Mouse (Mus musculus) CD8-positive naive resting alpha-beta T cell, adult 2 months (primary cell): ENCODE measurements around the gene Xpo5.

Source experiments
- DNase-seq, 2 experiments: peaks; one replicate each; pipeline ENCODE4 v3.0.0; 2022; ENCODE audit warnings: low read depth in 2 of 2, low spot score in 2 of 2

Xpo5 gene

DNA sequence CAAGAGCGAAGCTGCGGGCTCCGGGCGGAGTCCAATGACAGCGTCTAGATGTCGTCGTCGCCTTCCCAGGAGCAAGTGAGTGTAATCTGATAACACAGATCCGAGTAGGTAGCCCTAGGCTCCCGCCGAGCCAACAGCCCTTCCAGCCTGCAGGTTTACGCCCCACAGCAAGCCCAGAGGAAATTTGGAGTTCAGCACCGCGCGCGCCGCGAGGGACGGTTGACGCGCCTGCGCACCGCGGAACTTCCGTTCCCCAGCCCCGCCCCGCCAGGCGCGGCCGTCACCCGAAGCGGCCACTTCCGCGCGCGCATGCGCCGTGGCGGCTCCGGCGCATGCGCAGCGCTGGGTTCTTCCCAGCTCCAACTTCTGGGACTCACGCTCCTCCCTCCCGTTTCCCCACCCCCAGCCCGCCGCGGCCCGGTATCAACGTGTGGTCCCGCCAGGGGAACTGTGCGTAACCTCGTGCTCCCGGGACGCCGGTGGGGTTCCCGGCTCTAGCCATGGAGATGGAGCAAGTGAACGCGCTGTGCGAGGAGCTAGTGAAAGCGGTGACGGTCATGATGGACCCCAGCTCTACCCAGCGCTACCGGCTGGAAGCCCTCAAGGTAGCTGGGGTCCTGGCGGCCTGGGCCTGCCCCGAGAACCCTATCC lies at the start of gene Xpo5, which contains the start of gene Polh:
Gene Xpo5 (plus strand): TSS at position 362 of the 651 bp plus-strand sequence.
Gene Polh (minus strand): TSS at position 225 of the 651 bp plus-strand sequence.
- peak; percentile 91 for DNase-seq

- DNase-seq = peak; percentile 72 to 80
These were observed 49.5 kb upstream of the Xpo5 start, which contains the start of gene Mad2l1bp for GRCm38 (mm10) chr17:46152847-46153782. Gene Mad2l1bp, minus strand, starts transcription at chr17:46153553.

- no peak for DNase-seq
These were observed 48.2 kb upstream of the Xpo5 start for GRCm38 (mm10) chr17:46154336-46154735.

GRCm38 (mm10) chr17:46156680-46157079 lies 45.9 kb upstream of the Xpo5 start:
- DNase-seq = no peak

- DNase-seq = no peak
These were observed 45.5 kb upstream of the Xpo5 start for GRCm38 (mm10) chr17:46157131-46157530.

DNA sequence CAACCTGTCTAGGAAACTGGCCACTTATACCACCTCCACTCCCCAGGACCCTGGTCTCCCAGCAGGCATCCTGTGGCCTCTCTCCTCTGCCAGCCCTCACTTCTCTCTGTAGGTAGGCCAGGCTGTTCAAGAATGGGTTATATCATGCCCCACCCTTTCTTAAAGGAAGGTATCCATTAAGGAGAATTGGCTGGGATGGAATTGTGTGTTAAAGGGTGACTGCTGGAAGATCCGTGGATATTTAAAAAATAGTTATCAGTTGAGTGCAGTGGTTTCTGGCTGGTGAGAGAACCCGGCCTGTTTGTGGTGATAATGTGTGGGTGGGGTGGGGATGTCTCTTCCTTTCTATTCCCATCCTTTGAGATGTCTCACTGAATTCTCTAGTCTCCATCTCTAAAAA lies 43.3 kb upstream of the Xpo5 start:
- DNase-seq = no peak

DNA sequence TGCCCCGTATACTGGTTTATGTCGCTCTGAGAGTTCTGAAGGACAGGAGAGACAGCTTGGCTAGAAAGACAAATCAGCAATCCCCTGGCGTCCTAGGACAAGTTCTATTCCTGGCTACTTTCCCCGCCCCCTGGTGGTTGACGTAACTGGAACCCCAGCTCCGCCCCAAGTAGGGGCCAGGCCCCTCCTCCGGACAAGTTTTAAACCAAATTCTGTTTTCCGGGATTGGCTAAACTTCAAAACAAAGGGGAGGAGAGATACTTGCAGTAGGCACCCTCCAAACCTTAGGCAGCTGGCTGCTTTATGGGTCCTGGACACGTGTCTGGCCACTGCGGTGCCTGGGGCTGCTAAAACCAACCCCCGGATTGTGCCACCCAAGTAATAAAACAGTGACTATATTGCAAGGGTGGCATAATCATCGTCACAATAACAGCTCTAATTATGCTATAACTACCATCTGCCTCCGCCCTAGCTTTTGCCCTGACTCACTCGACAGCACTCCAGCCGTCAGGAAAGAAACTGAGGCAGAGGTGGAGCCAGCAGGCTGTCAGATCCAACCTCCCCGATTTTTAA lies 42.4 kb upstream of the Xpo5 start:
- peak; percentile 83 to 89 for DNase-seq

GRCm38 (mm10) chr17:46160686-46161085 lies 41.9 kb upstream of the Xpo5 start, which contains the start of gene Gtpbp2:
Gene Gtpbp2, plus strand, starts transcription at chr17:46161032.
- DNase-seq = peak; percentile 93 to 94

DNA sequence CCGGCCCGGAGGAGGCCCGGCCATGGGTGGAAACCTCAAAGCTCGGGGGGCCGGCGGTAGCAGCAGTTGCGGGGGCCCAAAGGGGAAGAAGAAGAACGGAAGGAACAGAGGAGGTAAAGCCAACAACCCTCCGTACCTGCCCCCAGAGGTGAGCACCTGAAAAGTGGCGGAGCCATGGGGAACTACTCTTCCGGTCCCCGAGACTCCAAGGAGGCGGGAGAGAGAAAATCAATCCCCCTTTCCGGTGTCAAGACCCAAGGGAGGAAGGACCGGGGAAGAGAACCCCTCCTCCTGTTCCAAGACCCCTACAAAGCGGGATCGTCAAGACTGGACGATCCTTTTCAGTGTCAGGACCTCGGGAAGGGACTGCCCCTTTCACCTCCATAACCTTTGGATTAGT lies 41.4 kb upstream of the Xpo5 start:
- DNase-seq = peak in 1 of 2 experiments; percentile 30

GRCm38 (mm10) chr17:46161710-46162109 lies 40.9 kb upstream of the Xpo5 start:
- no peak for DNase-seq

DNA sequence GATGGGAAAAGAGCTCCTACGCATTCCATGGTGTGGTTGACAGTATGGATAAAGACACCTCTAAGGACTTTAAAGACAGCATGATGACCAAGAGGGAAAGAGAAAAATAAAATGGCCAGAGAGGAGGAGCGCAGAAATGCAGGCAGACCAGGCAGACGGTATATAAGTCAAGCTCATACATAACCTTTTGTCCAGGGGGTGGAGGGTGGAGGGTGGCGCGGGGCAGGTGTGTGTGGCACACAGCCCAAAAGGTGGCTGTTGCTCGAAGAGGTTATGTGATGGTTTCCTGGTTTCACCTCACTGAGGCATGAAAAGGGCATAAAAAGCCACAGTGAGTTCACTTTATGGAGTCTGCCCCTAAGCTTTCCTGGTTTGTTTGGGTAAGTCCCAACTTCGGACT lies 40.0 kb upstream of the Xpo5 start:
- no peak for DNase-seq

DNA sequence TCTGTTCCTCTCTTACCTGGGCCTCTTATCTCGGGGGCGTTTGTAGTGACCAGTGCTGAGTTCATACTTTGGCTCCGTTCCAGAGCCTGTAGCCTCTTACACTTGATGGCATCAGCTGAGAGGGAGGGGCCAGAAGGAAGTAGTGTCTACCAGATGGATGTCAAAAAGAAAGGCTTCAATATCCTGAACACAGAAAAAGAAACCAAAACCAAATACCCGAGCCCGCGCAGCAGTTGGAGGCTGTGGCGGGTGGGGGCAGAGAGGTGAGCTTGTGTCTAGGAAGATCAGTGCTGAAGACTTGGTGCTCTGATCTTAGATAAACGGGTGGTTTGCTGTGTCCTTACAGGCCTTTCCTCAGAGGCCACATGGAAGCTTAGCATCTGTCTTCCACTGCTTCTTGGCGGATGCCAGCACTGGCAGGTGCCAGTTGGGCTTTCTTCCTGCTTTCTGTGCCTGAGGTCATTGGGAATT lies 39.6 kb upstream of the Xpo5 start:
- DNase-seq = peak; percentile 73 to 84

GRCm38 (mm10) chr17:46164301-46164700 lies 38.3 kb upstream of the Xpo5 start:
- no peak for DNase-seq

GRCm38 (mm10) chr17:46164791-46165190 lies 37.8 kb upstream of the Xpo5 start:
- no peak for DNase-seq

- DNase-seq = no peak
These were observed 37.1 kb upstream of the Xpo5 start for GRCm38 (mm10) chr17:46165460-46165859.

- DNase-seq = no peak
These were observed 36.3 kb upstream of the Xpo5 start for GRCm38 (mm10) chr17:46166270-46166669.

DNA sequence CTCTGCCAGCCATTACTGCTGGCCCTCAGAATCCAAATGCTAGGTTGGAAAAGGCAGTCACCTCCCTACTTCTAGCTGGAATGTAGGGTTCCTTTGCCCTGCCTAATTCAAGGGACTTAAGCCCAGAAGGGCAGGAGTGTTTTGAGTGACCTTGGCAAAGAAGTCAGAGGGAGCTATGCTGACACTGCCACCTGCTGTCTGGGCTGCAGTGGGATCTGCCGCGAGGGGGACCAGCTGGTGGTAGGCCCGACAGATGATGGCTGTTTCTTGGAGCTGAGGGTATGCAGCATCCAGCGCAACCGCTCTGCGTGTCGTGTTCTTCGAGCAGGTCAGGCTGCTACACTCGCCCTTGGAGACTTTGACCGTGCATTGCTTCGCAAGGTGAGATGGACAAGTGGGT lies 35.6 kb upstream of the Xpo5 start:
- DNase-seq = no peak

DNA sequence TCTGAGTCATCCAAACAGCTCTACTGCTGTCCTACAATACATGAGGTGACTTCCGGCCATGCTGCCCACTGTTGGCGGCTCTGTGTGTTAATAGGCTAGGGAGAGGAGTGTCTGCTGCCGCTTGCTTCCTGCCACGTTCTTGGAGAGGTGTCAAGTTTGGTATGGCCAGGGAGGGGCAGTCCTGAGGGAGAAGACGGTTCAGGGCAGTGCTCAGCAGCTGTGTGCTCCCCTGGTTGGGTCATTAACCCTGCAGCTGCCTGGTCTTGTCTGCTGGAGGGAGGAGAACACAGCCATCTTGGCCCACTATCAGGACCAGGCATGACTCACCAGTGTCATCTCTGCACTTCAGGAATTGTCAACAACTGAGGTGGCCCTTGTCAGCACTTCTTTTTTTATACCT lies 34.3 kb upstream of the Xpo5 start:
- DNase-seq = no peak

DNA sequence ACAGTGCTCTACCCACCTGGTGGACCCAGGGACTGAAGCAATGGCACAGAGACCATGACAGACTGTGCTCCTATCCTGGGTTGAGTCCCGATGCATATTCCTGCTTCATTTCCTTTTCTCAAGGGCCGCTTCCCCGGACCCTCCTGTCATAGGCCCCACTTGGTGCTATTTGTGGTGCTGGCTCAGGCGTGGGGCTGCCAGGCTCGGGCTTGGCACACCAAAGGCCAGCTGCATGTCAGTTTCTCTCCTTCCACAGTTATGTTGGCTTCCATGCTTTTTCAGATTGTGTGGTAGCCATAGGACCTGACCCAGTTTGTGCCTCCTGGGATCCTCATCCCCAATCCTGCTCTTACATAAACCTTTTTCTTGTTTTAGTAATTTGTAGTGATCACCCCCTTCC lies 33.8 kb upstream of the Xpo5 start:
- no peak for DNase-seq

GRCm38 (mm10) chr17:46170538-46170937 lies 32.0 kb upstream of the Xpo5 start:
- DNase-seq = peak; percentile 31 to 53

- no peak for DNase-seq
These were observed 20.3 kb upstream of the Xpo5 start for GRCm38 (mm10) chr17:46182273-46182672.

GRCm38 (mm10) chr17:46188829-46189228 lies 13.8 kb upstream of the Xpo5 start:
- no peak for DNase-seq
